Mouse (Mus musculus) neural tube, embryonic 13.5 days (tissue): ENCODE measurements around the gene Pip5k1a. TPM values are rescaled to one million over a fixed set of nuclear protein-coding genes. Genes with fewer than 3 reads are reported as not detected.

Experiments
- ATAC-seq: fragments of 200-750 bp; cut with Nextera tagmentation; 2 replicates; pipeline ENCODE4 v1.8.0; 2017; ENCODE audit warnings: low read depth, mild to moderate bottlenecking, moderate TSS enrichment, moderate library complexity
- H3K27ac ChIP-seq: fragments of 300-500 bp; sonication (generic); replicated peaks from 2 replicates; pipeline ENCODE4 v1.5.1; 2015; ENCODE audit warnings: moderate library complexity, mild to moderate bottlenecking, inconsistent platforms
- H3K27me3 ChIP-seq: fragments of 300-500 bp; sonication (generic); 2 replicates; pipeline ENCODE4 v1.6.1; 2015; ENCODE audit warnings: mild to moderate bottlenecking, inconsistent platforms
- H3K36me3 ChIP-seq: fragments of 300-500 bp; sonication (generic); 2 replicates; pipeline ENCODE4 v1.6.1; 2015; ENCODE audit warnings: mild to moderate bottlenecking, inconsistent platforms
- H3K4me1 ChIP-seq: fragments of 300-500 bp; sonication (generic); replicated peaks from 2 replicates; pipeline ENCODE4 v1.6.1; 2015; ENCODE audit warnings: inconsistent platforms
- H3K4me2 ChIP-seq: fragments of 300-500 bp; sonication (generic); 2 replicates; pipeline ENCODE4 v1.6.1; 2015; ENCODE audit warnings: inconsistent platforms, mild to moderate bottlenecking, moderate library complexity
- H3K4me3 ChIP-seq: fragments of 300-500 bp; sonication (generic); 2 replicates; pipeline ENCODE4 v1.5.1; 2015; ENCODE audit warnings: mild to moderate bottlenecking, inconsistent platforms
- H3K9ac ChIP-seq: fragments of 300-500 bp; sonication (generic); 2 replicates; pipeline ENCODE4 v1.6.1; 2015; ENCODE audit warnings: moderate library complexity, mild to moderate bottlenecking, inconsistent platforms
- H3K9me3 ChIP-seq: fragments of 300-500 bp; sonication (generic); 2 replicates; pipeline ENCODE4 v1.6.1; 2016; ENCODE audit warnings: inconsistent platforms
- WGBS: fragments of 180-500 bp; shearing (Covaris S2); methylation state at CpG from one replicate; pipeline ENCODE4 v1.1.7; 2015; 5-methylcytosine and 5-hydroxymethylcytosine counted together
- polyA plus RNA-seq: library from polyadenylated mRNA; unstranded; fragments of >200 nt; fragmentation: Nextera tagmentation; extraction: Ambion mirVana; gene quantifications from 2 replicates; pipeline ENCODE4 v1.2.1, GENCODE M21; 2015

Pip5k1a gene
- polyA plus RNA-seq, 1 experiment from 2014 or later, result 18.6 TPM

DNA sequence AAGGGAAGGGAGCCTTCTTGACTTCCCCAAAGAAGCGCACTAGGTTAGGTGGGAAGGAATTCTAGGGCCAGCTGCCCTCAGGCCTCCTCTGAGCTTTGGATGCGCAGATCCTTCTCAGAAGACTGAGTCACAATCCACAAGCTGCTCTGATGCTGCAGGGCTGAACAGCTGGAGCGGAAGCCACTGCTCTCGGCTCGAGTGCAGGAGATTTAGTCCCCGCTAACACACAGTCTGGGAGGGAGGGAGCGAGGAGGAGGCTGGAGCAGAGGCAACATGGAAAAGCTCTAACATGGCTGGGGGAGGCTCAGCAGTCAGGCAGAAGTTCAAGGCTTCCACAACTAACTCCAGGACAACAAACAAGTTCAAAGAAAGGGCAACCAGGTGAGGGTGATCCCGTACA, 48.7 kb downstream of the Pip5k1a start:
- WGBS, result 85% methylated on average over 8 of the region's 8 CpGs
- ATAC-seq, result no peak

DNA sequence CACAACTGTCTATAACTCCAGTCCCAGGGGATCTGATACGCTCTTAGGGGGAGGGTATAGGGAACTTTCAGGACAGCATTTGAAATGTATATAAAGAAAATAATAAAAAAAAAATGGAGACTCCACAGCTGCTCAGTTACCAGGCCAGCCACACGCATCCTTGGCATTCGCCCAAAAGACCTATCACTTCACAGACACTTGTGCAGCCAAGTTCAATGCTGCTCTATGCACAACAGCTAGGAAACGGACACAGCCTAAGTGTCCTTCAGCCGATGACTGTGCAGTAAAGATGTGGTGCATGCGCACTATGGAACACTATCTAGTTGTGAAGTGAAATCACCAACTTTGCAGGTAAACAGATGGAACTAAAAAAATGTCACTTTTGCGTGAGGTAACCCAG, 50.5 kb downstream of the Pip5k1a start:
- Histone ChIP-seq H3K27me3 (no peaks in the 10 kb centered on the region), H3K27ac (no peak overlapping the region), H3K9me3 (no peaks in the 10 kb centered on the region), H3K4me1 (peaks cover 7% of the 10 kb centered on the region; the same call in 1 of the 2 replicates), H3K4me2 (no peak overlapping the region), H3K36me3 (peaks cover 40% of the 10 kb centered on the region), H3K4me3 (no peak overlapping the region), H3K9ac (no peak overlapping the region)
- WGBS, result 90% methylated on average over 7 of the region's 7 CpGs
- ATAC-seq, result no peak

More for the DNA sequence above, 48.7 kb downstream of the Pip5k1a start:
- Histone ChIP-seq H3K9ac (no peak overlapping the region), H3K4me3 (no peak overlapping the region), H3K27me3 (no peaks in the 10 kb centered on the region), H3K4me2 (no peak overlapping the region), H3K27ac (no peak overlapping the region), H3K36me3 (peaks cover 58% of the 10 kb centered on the region), H3K9me3 (no peaks in the 10 kb centered on the region), H3K4me1 (peaks cover 7% of the 10 kb centered on the region; the same call in 1 of the 2 replicates)

DNA sequence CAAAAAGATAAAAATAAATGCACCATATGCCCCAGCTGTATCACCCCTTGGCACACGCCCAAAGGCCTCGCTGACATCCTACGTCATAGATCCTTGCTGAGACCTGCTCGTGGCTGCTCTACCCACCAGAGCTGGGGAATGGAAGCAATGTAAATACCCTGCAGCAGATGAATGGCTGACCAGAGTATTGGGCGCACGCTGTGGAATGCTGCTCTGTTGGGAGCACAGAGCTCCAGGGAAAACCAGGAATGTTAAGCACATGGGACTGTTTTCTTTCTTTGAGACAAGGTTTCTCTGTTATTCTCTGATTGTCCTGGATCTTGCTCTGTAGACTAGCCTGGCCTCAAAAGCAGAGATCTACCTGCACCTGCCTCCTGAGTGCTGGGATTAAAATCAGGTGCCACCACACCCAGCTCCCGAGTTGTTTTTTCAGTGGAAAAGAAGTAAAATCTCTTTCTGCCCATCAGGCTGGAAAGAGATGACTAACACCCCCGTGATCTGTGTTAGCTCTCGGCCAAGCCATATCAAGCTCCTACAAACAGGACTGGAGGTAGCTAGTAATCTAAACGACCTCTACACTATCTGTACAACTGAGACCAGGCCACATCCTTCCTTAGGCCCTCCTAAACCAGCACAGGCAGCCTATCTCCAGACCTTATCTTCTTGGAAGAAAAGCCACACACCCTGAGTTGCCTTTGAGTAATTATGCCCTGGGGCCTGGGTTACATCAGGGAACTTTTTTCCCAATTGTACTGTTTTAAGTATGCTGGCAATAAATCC, 52.1 kb downstream of the Pip5k1a start:
- WGBS, result 55% methylated on average over 10 of the region's 10 CpGs
- Histone ChIP-seq H3K9me3 (no peaks in the 10 kb centered on the region), H3K4me2 (no peak overlapping the region), H3K27ac (no peak overlapping the region), H3K4me1 (peaks cover 7% of the 10 kb centered on the region; the same call in 1 of the 2 replicates), H3K36me3 (peaks cover 24% of the 10 kb centered on the region), H3K4me3 (no peak overlapping the region), H3K27me3 (no peaks in the 10 kb centered on the region), H3K9ac (no peak overlapping the region)
- no peak for ATAC-seq

DNA sequence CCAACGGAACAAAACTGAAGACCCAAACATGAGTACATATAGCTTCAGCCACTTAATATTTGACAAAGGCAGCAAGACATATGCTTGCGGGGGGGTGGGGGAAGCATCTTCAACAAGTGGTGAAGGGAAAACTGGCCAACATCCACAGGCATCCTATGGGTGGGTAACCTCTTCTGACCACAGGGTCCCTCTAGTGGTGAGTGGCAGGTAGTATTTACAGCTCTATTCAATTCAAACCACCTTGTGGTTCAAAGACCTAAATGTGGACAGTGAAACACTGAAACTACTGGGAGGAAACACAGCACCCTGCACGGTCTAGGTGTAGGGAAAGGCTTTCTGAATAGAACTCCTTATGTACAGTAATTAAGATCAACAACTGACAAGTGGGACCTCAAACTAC, 53.0 kb downstream of the Pip5k1a start:
- Histone ChIP-seq H3K36me3 (peaks cover 15% of the 10 kb centered on the region), H3K4me1 (peaks cover 7% of the 10 kb centered on the region; the same call in 1 of the 2 replicates), H3K9me3 (no peaks in the 10 kb centered on the region), H3K9ac (no peak overlapping the region), H3K4me3 (no peak overlapping the region), H3K27me3 (no peaks in the 10 kb centered on the region), H3K27ac (no peak overlapping the region), H3K4me2 (no peak overlapping the region)
- peak; percentile 60; the same call in 1 of the 2 replicates for ATAC-seq
- WGBS, result 39% methylated on average over 3 of the region's 3 CpGs

DNA sequence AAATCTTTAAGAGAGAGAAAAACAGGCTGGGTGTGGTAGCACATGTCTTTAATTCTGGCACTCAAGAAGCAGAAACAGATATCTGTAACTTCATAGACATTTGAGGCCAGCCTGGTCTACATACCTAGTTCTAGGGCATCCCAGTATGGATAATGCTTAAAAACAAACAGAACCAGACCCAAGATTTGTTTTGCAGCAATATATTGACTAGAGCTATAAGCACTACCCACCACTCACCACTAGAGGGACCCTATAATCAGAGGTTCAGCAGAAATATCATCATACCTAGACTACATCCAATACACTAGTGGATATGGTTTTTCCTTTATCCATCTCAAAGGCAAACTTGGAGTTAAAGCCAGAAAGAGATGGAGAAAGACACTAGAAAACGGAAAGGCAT, 53.8 kb downstream of the Pip5k1a start:
- Histone ChIP-seq H3K27me3 (no peaks in the 10 kb centered on the region), H3K9ac (no peak overlapping the region), H3K4me3 (no peak overlapping the region), H3K27ac (no peak overlapping the region), H3K4me1 (peaks cover 7% of the 10 kb centered on the region; the same call in 1 of the 2 replicates), H3K4me2 (no peak overlapping the region), H3K9me3 (no peaks in the 10 kb centered on the region), H3K36me3 (peaks cover 8% of the 10 kb centered on the region; the same call in 1 of the 2 replicates)
- 0 out of 2 replicates have a peak, but pooled peaks have one; percentile 53 for ATAC-seq
- 41% methylated on average over 1 of the region's 1 CpGs for WGBS

DNA sequence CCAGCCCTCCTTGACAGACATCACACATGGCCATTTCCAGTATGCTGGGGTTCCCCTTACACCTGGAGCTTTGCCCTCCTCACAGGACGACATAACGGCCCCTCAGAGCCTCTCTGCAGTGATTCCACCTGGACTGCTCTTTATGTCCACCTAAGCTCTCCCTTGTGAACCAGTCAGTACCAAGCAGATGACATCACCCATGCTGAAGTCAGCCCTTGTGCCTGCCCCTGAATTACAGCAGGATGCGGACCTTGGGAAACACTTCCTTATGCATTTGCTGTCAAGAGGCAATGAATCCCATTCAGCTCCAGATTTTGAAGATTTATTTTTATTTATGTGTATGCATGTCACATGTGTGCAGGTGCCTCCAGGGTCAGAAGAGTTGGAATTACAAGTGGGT, 58.8 kb downstream of the Pip5k1a start:
- H3K9ac ChIP-seq, result no peak overlapping the region
- no peaks in the 10 kb centered on the region for H3K36me3 ChIP-seq
- 77% methylated on average over 3 of the region's 3 CpGs for WGBS
- ATAC-seq, result no peak
- no peak overlapping the region for H3K4me3 ChIP-seq
- no peaks in the 10 kb centered on the region for H3K27me3 ChIP-seq
- peaks cover under 1% of the 10 kb centered on the region; the same call in 1 of the 2 replicates for H3K4me1 ChIP-seq
- H3K4me2 ChIP-seq, result no peak overlapping the region
- no peak overlapping the region for H3K27ac ChIP-seq
- H3K9me3 ChIP-seq, result no peaks in the 10 kb centered on the region

DNA sequence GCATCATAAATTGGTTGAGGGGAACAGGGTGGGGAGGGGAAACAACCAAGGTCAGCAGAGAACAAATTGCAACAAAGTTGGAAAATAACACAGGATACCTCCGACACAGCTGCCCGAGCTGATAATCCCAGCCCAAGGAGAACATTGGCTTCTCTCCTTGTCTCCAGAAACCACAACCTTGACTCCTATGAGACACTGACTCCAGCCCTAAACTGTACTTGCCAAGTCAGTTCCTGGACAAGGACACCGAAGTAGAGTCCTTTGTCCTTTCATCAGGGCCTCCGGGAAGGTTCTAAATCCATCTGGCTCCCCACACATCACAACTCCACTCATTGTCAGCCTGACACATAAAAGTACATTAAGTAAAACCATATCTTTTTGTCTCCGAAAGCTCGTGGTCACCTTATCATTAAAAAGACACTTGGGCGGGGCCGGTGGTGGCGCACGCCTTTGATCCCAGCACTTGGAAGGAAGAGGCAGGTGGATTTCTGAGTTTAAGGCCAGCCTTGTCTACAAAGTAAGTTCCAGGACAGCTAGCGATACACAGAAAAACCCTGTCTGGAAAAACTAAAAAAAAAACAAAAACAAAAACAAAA, 60.2 kb downstream of the Pip5k1a start:
- WGBS, result 92% methylated on average over 11 of the region's 11 CpGs
- ATAC-seq, result no peak
- H3K27me3 ChIP-seq, result no peaks in the 10 kb centered on the region

DNA sequence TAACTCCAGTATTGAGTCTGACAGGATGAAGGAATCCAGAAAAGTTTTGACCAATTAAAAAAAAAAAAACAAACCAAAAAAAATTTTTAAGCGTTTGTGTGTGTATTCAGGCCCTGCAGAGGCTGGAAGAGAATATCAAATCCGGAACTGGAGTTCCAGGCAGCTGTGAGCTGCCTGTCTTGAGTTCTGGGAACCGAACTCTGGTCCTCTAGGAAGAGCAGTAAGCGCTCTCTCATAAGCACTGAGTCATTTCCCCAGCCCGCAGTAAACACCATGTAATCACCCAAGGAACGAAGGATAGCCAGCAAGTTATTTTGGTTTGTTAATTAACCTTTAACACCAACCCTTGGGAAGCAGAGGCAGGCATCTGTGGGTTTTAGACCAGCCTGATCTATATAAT, 63.5 kb downstream of the Pip5k1a start:
- peaks cover 11% of the 10 kb centered on the region; the same call in 1 of the 2 replicates for H3K36me3 ChIP-seq
- no peaks in the 10 kb centered on the region for H3K9me3 ChIP-seq
- peaks cover 13% of the 10 kb centered on the region for H3K4me1 ChIP-seq
- no peak overlapping the region for H3K4me2 ChIP-seq
- no peak overlapping the region for H3K9ac ChIP-seq
- no peak for ATAC-seq
- H3K4me3 ChIP-seq, result no peak overlapping the region; the same call in 1 of the 2 replicates
- H3K27me3 ChIP-seq, result no peaks in the 10 kb centered on the region
- H3K27ac ChIP-seq, result no peak overlapping the region
- 83% methylated on average over 6 of the region's 6 CpGs for WGBS

More for the DNA sequence above, 60.2 kb downstream of the Pip5k1a start:
- Histone ChIP-seq H3K4me2 (no peak overlapping the region), H3K9ac (no peak overlapping the region), H3K9me3 (no peaks in the 10 kb centered on the region), H3K4me3 (no peak overlapping the region), H3K27ac (no peak overlapping the region), H3K36me3 (no peaks in the 10 kb centered on the region), H3K4me1 (peaks cover 6% of the 10 kb centered on the region)

DNA sequence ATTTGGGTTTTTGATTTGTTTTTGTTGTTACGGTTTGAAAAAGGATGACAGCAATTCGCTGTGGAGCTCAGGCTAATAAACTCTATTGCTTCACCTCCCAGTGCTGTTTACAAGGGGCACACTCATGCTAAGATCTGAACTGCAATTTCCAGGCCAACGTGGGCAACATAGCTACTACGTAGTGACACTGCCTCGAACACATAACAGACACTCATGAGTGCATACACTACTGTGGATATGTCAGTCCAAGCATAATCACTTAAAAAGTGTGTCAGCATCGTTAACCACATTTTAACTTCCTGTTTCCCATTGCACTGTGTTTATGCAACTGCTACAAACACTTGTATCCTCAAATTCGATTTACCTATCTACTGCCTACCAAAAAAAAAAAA, 63.9 kb downstream of the Pip5k1a start:
- Histone ChIP-seq H3K4me3 (peak overlapping the region; percentile 66), H3K27me3 (no peaks in the 10 kb centered on the region), H3K36me3 (peaks cover 15% of the 10 kb centered on the region; the same call in 1 of the 2 replicates), H3K27ac (peak overlapping the region; percentile 57; the same call in 1 of the 2 replicates), H3K4me2 (peak overlapping the region; percentile 77), H3K9ac (peak overlapping the region; percentile 86), H3K9me3 (no peaks in the 10 kb centered on the region), H3K4me1 (peaks cover 13% of the 10 kb centered on the region)
- 26% methylated on average over 7 of the region's 7 CpGs for WGBS
- ATAC-seq, result peak; percentile 69

DNA sequence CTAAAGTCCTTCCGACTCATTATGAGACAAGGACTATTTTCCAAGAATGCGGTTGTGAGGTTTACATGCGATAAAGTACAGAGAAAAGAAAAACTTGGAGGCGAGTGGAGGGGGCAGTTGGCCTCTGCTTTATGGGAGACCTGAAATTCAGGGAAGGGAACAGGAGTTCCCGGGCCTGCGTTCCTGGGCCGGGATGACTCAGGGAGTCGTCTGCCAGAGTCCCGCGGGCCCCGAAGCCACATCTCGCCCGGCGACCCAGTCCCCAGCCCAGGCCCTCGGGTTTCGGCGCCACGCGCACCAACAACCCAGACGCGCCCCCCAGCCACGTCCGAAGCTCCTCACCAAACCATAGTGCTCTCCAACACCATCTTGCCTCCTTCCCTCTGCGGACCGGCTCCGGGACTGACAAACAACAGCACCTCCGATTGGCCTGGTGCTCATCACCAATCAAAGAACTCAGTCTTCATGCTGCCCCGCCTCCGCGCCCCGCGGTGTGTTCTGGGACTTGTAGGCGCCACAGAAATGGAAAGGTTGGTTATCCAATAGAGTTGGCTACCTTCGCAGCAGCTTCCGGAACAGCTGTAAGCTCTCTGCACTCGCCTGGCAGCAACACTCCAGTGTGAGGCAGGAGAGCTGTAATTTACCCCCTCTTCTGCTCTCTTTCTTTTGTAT, 64.4 kb downstream of the Pip5k1a start, which contains the start of gene Psmd4:
Psmd4 (minus strand) TSS at position 449 of the 672 bp plus-strand sequence.
- Histone ChIP-seq H3K27me3 (no peaks in the 10 kb centered on the region), H3K36me3 (peaks cover 18% of the 10 kb centered on the region; the same call in 1 of the 2 replicates), H3K4me1 (peaks cover 13% of the 10 kb centered on the region), H3K4me2 (peak within 1 kb of the TSS; percentile 77), H3K9ac (peak within 1 kb of the TSS; percentile 86), H3K27ac (peak within 1 kb of the TSS; percentile 59; the same call in 1 of the 2 replicates), H3K9me3 (no peaks in the 10 kb centered on the region), H3K4me3 (peak within 1 kb of the TSS; percentile 66)
- peak; percentile 99 for ATAC-seq
- under 1% methylated on average over 36 of the region's 36 CpGs for WGBS

DNA sequence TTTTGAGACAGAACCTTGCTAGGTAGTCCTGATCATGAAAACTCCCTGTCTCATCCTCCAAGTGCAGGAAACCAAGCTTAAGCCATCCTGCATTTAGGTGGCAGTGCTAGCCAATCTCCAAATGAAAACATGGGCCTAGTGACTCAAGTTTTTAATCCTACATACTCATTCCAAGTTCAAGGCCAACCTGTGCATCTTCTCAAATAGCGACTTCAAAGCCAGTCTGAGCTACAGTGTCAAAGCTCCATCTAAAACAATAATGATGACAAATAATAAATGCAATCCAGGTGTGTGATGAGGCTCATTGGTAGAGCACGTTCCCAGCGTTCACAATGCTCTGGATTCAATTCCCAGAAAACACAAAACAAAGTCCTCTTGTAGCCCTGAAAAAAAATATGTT, 65.1 kb downstream of the Pip5k1a start:
- no peak for ATAC-seq
- peak overlapping the region; percentile 86 for H3K9ac ChIP-seq
- H3K36me3 ChIP-seq, result peaks cover 22% of the 10 kb centered on the region
- no peaks in the 10 kb centered on the region for H3K9me3 ChIP-seq
- WGBS, result 22% methylated on average over 3 of the region's 3 CpGs
- no peaks in the 10 kb centered on the region for H3K27me3 ChIP-seq
- peak overlapping the region; percentile 77 for H3K4me2 ChIP-seq
- H3K27ac ChIP-seq, result no peak overlapping the region
- H3K4me1 ChIP-seq, result peaks cover 13% of the 10 kb centered on the region
- peak overlapping the region; percentile 66 for H3K4me3 ChIP-seq

DNA sequence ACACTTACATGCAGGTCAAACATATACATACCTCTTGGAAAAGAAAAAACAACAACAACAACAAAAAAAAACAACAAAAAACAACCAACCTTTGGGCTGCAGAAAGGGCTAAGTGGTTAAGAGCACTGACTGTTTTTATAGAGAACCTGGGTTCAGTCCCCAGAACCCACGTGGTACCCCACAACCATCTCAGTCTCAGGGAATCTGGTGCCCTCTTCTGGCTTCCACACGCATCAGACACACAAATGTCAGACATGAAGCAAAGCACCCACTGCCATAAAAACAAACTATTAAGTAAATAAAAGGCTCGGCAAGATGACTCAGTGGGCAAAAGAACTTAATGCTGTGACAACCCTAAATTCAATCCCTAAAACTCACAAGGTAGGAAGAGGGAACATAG, 76.8 kb downstream of the Pip5k1a start:
- ATAC-seq, result no peak
- no peak overlapping the region for H3K4me2 ChIP-seq
- H3K4me1 ChIP-seq, result peaks cover 14% of the 10 kb centered on the region
- 65% methylated on average over 3 of the region's 3 CpGs for WGBS
- no peaks in the 10 kb centered on the region for H3K27me3 ChIP-seq
- no peak overlapping the region for H3K27ac ChIP-seq
- H3K9me3 ChIP-seq, result no peaks in the 10 kb centered on the region
- H3K36me3 ChIP-seq, result peaks cover 55% of the 10 kb centered on the region
- H3K4me3 ChIP-seq, result no peak overlapping the region
- H3K9ac ChIP-seq, result no peak overlapping the region
